Mouse (Mus musculus) stomach, postnatal 0 days (tissue): ENCODE measurements around the gene Nek8. TPM values are rescaled to one million over a fixed set of nuclear protein-coding genes. Genes with fewer than 3 reads are reported as not detected.

ENCODE experiments used
- ATAC-seq: fragments of 200-750 bp; cut with Nextera tagmentation; 2 replicates; pipeline ENCODE4 v1.8.0; 2017; ENCODE audit not compliant: low FRiP score, low TSS enrichment
- DNase-seq: peaks from one replicate; pipeline ENCODE4 v3.0.0-alpha.2; 2016; ENCODE audit warnings: low spot score
- H3K27ac ChIP-seq: fragments of 300-500 bp; sonication (generic); replicated peaks from 2 replicates; pipeline ENCODE4 v1.5.1; 2014; ENCODE audit warnings: mild to moderate bottlenecking, control low read depth
- H3K27me3 ChIP-seq: fragments of 300-500 bp; sonication (generic); 2 replicates; pipeline ENCODE4 v1.6.1; 2014; ENCODE audit warnings: low read length; ENCODE audit not compliant: control insufficient read depth, insufficient read depth
- H3K36me3 ChIP-seq: fragments of 300-500 bp; sonication (generic); 2 replicates; pipeline ENCODE4 v1.6.1; 2014; ENCODE audit warnings: low read length, mixed read lengths; ENCODE audit not compliant: control insufficient read depth, insufficient read depth
- H3K4me1 ChIP-seq: fragments of 300-500 bp; sonication (generic); replicated peaks from 2 replicates; pipeline ENCODE4 v1.6.1; 2014; ENCODE audit warnings: antibody characterized with exemption; ENCODE audit not compliant: control insufficient read depth, insufficient read depth
- H3K4me2 ChIP-seq: fragments of 300-500 bp; sonication (generic); replicated peaks from 2 replicates; pipeline ENCODE4 v1.6.1; 2014; ENCODE audit warnings: low read depth, mild to moderate bottlenecking, control low read depth, moderate library complexity
- H3K4me3 ChIP-seq: fragments of 300-500 bp; sonication (generic); 2 replicates; pipeline ENCODE4 v1.5.1; 2014; ENCODE audit warnings: low read depth, low read length, control low read depth
- H3K9ac ChIP-seq: fragments of 300-500 bp; sonication (generic); 2 replicates; pipeline ENCODE4 v1.6.1; 2014; ENCODE audit warnings: mild to moderate bottlenecking, low read length, control low read depth, mixed read lengths
- H3K9me3 ChIP-seq: fragments of 300-500 bp; sonication (generic); 2 replicates; pipeline ENCODE4 v1.6.1; 2016; ENCODE audit warnings: low read length; ENCODE audit not compliant: control insufficient read depth
- CTCF ChIP-seq: IDR thresholded peaks from 2 replicates; pipeline ENCODE4 v1.5.1; 2016; ENCODE audit warnings: antibody characterized with exemption, low read depth, mild to moderate bottlenecking, moderate library complexity
- EP300 ChIP-seq: optimal IDR thresholded peaks from 2 replicates; pipeline ENCODE3; 2016; ENCODE audit warnings: antibody characterized with exemption
- WGBS: fragments of 180-500 bp; shearing (Covaris S2); extraction: QIAGEN DNeasy Blood & Tissue Kit; methylation state at CpG from one replicate; pipeline ENCODE4 v1.1.7; 2014; 5-methylcytosine and 5-hydroxymethylcytosine counted together
- polyA plus RNA-seq: library from polyadenylated mRNA; unstranded; fragments of >200 nt; fragmentation: Nextera tagmentation; extraction: Ambion mirVana; gene quantifications from 2 replicates; pipeline ENCODE4 v1.2.1, GENCODE M21; 2015

Gene Nek8
- polyA plus RNA-seq, 1 experiment from 2014 or later: 6.4 TPM

DNA sequence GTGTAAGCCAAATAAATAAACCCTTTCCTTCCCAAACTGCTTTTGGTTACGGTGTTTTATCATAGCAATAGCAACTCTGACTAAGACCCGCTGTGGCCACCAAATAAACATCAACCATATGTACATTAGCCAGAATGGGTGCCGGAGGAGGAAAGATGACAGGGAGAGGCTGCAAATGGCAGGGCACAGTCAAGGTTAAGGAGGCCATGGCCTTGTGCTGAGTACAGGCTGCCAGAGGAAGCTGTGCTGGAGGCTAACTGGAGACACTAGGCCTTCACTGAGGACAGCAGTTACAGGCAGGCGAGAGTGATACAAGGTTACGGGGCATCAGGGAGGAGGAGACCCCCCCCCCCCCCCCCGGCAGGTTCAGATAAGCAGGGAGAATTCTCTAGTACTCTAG lies 33.4 kb upstream of the Nek8 start:
- DNase-seq (no peak), ATAC-seq (0 out of 2 replicates have a peak, but pooled peaks have one; percentile 15)
- Histone ChIP-seq H3K4me2 (no peak overlapping the region), H3K4me3 (no peak overlapping the region), H3K36me3 (peaks cover 57% of the 10 kb centered on the region), H3K9ac (no peak overlapping the region), H3K9me3 (no peaks in the 10 kb centered on the region), H3K27me3 (no peaks in the 10 kb centered on the region), H3K4me1 (no peaks in the 10 kb centered on the region), H3K27ac (no peak overlapping the region)
- no peak for TF ChIP-seq EP300
- no peak for TF ChIP-seq CTCF
- 81% methylated on average over 6 of the region's 6 CpGs for WGBS

DNA sequence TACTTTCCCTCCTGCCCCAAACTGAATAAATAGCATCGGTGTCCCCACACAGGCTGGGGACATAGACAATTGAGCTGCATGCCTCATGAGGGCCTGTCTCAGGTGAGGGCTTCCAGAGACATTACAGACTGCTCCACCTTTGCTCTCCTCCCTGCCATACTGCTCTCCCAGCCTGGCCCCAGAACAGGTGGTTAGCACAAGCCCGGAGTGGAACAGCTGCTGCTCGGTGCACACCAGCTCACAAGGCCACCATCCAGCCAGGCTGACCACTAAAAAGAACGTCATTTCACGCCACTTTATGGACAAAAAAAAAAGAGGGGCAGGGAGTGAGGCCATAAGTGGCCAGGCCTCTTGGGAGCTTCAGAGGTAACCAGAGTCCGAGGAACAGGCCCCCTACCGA lies 30.7 kb upstream of the Nek8 start:
- WGBS: 83% methylated on average over 7 of the region's 7 CpGs
- TF ChIP-seq EP300: no peak
- no peak for TF ChIP-seq CTCF
- Histone ChIP-seq H3K36me3 (peaks cover 44% of the 10 kb centered on the region), H3K27ac (no peak overlapping the region), H3K4me1 (no peaks in the 10 kb centered on the region), H3K27me3 (no peaks in the 10 kb centered on the region), H3K4me3 (no peak overlapping the region), H3K9ac (no peak overlapping the region), H3K9me3 (no peaks in the 10 kb centered on the region), H3K4me2 (no peak overlapping the region)
- ATAC-seq: no peak
- DNase-seq: no peak

DNA sequence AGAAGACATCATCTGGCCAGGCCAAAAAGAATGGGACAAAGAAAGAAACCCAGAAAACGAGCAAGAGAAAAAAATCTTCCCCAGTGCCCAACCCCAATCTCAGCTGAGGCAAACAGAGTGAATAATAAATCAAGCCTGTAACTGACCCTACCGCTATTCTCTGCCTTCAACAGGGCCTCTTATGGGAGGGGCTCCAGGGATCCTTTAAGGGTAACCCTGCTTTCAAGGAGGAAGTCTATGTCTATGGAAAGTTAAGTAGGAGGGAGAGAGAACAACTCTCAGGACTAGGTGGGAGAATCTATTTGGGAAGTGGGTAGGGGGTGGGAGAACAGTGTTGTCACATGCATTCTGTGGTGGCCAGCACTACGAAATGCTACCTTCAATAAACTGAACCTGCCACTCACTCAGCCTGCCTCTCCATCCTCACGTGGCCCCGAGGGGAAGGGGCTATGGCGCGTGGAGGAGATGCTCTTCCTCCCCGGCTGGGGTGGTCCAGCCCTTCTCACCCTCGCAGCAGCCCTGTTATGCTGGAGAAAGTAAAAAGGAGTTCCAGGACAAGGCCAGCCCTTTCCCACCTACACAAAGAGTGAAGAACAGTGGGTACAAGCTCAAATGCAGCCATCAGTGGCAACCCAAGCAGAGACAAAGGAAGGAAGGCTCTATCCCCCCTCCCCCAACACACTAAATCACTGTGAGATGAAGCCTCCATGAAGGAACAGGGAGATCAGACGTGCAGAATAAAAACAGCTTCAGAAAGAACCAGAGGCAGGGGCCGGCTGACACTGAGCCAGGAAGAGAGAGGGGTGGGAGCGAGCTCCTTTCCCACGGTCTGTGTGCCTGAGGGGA lies 29.1 kb upstream of the Nek8 start:
- 51% methylated on average over 13 of the region's 13 CpGs for WGBS
- H3K4me1 ChIP-seq: no peaks in the 10 kb centered on the region

DNA sequence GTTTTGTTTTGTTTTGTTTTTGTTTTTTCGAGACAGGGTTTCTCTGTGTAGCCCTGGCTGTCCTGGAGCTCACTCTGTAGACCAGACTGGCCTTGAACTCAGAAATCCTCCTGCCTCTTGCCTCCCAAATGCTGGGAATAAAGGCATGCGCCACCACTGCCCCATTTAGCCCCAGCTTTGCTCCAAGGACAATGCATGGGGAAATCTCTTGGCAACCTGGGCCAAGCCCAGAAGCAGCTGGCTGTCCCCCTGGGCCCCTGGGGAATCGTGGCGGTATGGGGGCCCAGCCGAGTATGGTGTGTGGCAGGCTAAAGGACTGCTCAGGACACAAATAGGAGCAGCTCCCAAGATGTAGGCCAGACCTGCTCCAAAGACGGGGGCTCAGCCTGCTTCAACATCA lies 27.8 kb upstream of the Nek8 start:
- Histone ChIP-seq H3K4me2 (no peak overlapping the region), H3K9me3 (no peaks in the 10 kb centered on the region), H3K4me1 (no peaks in the 10 kb centered on the region), H3K4me3 (no peak overlapping the region), H3K9ac (no peak overlapping the region), H3K27ac (no peak overlapping the region), H3K27me3 (no peaks in the 10 kb centered on the region), H3K36me3 (peaks cover 33% of the 10 kb centered on the region)
- WGBS: 82% methylated on average over 6 of the region's 6 CpGs
- ATAC-seq (no peak), DNase-seq (no peak)
- TF ChIP-seq EP300 (no peak), CTCF (no peak)

More for the DNA sequence above, 29.1 kb upstream of the Nek8 start:
- H3K27me3 ChIP-seq: no peaks in the 10 kb centered on the region
- no peak overlapping the region for H3K4me2 ChIP-seq
- no peak overlapping the region for H3K27ac ChIP-seq
- TF ChIP-seq EP300: no peak
- DNase-seq: no peak
- peaks cover 36% of the 10 kb centered on the region for H3K36me3 ChIP-seq
- H3K9me3 ChIP-seq: no peaks in the 10 kb centered on the region
- no peak overlapping the region for H3K4me3 ChIP-seq
- no peak for ATAC-seq
- no peak overlapping the region for H3K9ac ChIP-seq

DNA sequence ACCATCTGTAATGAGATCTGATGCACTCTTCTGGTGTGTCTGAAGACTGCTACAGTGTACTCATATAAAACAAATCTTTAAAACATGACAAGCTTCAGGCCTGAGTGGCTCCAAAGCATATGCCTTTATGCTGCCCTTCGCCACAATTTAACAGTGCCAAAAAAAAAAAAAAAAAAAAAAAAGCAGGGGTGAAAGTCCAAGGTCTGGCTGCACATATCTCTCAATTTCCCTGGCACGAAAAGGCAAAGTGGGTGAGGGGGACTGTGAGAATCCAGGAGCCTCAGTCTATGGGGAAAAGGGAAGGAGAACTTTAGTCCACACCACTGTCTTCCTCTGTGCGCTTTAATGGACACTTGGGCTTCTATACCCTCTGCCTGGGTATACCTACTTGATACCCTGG lies 25.9 kb upstream of the Nek8 start:
- DNase-seq: no peak
- Histone ChIP-seq H3K4me3 (no peak overlapping the region), H3K27me3 (no peaks in the 10 kb centered on the region), H3K4me1 (no peaks in the 10 kb centered on the region), H3K36me3 (peaks cover 16% of the 10 kb centered on the region; the same call in 1 of the 2 replicates), H3K9me3 (no peaks in the 10 kb centered on the region), H3K4me2 (no peak overlapping the region), H3K9ac (no peak overlapping the region), H3K27ac (no peak overlapping the region)
- no peak for ATAC-seq
- TF ChIP-seq EP300: no peak
- TF ChIP-seq CTCF: no peak
- WGBS: 90% methylated on average over 3 of the region's 3 CpGs

DNA sequence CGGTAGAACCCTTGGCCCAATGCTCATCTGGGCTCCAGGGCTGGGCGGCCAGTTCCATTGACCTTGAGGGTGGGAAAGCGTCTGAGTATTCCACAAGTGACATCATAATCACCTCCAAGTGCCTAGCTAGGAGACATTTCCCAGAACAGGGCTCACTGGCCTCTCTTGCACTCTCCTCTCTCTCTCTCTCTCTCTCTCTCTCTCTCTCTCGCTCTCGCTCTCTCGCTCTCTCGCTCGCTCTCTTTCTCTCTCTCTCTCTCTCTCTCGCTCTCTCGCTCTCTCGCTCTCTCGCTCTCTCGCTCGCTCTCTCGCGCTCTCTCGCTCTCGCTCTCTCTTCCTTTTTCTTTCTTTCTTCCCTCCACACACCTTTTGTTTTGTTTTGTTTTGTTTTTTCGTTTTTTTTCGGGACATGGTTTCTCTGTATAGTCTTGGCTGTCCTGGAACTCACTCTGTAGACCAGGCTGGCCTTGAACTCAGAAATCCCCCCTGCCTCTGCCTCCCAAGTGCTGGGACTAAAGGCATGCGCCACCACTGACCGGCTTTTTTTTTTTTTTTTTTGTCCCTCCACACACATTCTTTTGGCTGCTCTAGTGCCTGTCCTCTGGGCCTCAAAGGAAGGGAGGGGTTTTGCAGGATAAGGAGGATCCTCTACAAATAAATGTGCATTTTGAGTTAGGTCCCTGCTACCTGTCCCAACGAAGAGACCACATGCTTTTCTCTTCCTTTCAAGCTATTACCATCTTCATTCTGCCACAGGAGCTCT lies 18.8 kb upstream of the Nek8 start:
- Histone ChIP-seq H3K4me1 (no peaks in the 10 kb centered on the region), H3K9ac (peak overlapping the region; percentile 50), H3K36me3 (peaks cover 7% of the 10 kb centered on the region), H3K4me3 (peak overlapping the region; percentile 55), H3K4me2 (peak overlapping the region; percentile 69), H3K9me3 (no peaks in the 10 kb centered on the region), H3K27ac (no peak overlapping the region), H3K27me3 (no peaks in the 10 kb centered on the region)
- DNase-seq: no peak
- no peak for ATAC-seq
- 56% methylated on average over 22 of the region's 23 CpGs for WGBS
- TF ChIP-seq CTCF (no peak), EP300 (no peak)
